Mouse (Mus musculus) stomach, postnatal 0 days (tissue): Measurements from ENCODE around the gene Sla2.

Source experiments
- CTCF ChIP-seq: IDR thresholded peaks from 2 replicates; pipeline ENCODE4 v1.5.1; 2016; ENCODE audit warnings: antibody characterized with exemption, low read depth, mild to moderate bottlenecking, moderate library complexity
- EP300 ChIP-seq: optimal IDR thresholded peaks from 2 replicates; pipeline ENCODE3; 2016; ENCODE audit warnings: antibody characterized with exemption

- TF ChIP-seq CTCF (no peak), EP300 (no peak)
These were observed 52.7 kb downstream of the Sla2 start for GRCm38 (mm10) chr2:156834336-156834735.
